Mouse (Mus musculus) embryonic facial prominence, embryonic 11.5 days (tissue): Measurements from ENCODE around the gene Bcl7a. TPM values are rescaled to one million over a fixed set of nuclear protein-coding genes. Genes with fewer than 3 reads are reported as not detected.

Experiments
- ATAC-seq: fragments of 200-750 bp; cut with Nextera tagmentation; replicated peaks from 2 replicates; pipeline ENCODE4 v1.8.0; 2017; ENCODE audit warnings: low read depth; ENCODE audit not compliant: insufficient number of reproducible peaks, low FRiP score, low TSS enrichment
- DNase-seq: peaks from one replicate; pipeline ENCODE4 v3.0.0-alpha.2; 2015; ENCODE audit warnings: low spot score
- H3K27ac ChIP-seq: fragments of 300-500 bp; sonication (generic); replicated peaks from 2 replicates; pipeline ENCODE4 v1.5.1; 2014; ENCODE audit warnings: mild to moderate bottlenecking, low read depth, low read length, control low read depth
- H3K27me3 ChIP-seq: fragments of 300-500 bp; sonication (generic); 2 replicates; pipeline ENCODE4 v1.6.1; 2014; ENCODE audit warnings: mild to moderate bottlenecking, low read length, moderate library complexity, mixed read lengths; ENCODE audit not compliant: control insufficient read depth, insufficient read depth
- H3K36me3 ChIP-seq: fragments of 300-500 bp; sonication (generic); replicated peaks from 2 replicates; pipeline ENCODE4 v1.6.1; 2014; ENCODE audit warnings: low read depth, mild to moderate bottlenecking, low read length, moderate library complexity, mixed read lengths; ENCODE audit not compliant: control insufficient read depth, insufficient read depth
- H3K4me1 ChIP-seq: fragments of 300-500 bp; sonication (generic); 2 replicates; pipeline ENCODE4 v1.6.1; 2014; ENCODE audit warnings: low read length, mixed read lengths; ENCODE audit not compliant: control insufficient read depth, insufficient read depth
- H3K4me2 ChIP-seq: fragments of 300-500 bp; sonication (generic); 2 replicates; pipeline ENCODE4 v1.6.1; 2014; ENCODE audit warnings: low read depth, mild to moderate bottlenecking, control low read depth, low read length, moderate library complexity
- H3K4me3 ChIP-seq: fragments of 300-500 bp; sonication (generic); 2 replicates; pipeline ENCODE4 v1.5.1; 2014; ENCODE audit warnings: low read depth, low read length, control low read depth
- H3K9ac ChIP-seq: fragments of 300-500 bp; sonication (generic); replicated peaks from 2 replicates; pipeline ENCODE4 v1.6.1; 2014; ENCODE audit warnings: mild to moderate bottlenecking, control low read depth, low read length
- H3K9me3 ChIP-seq: fragments of 300-500 bp; sonication (generic); replicated peaks from 2 replicates; pipeline ENCODE4 v1.6.1; 2016; ENCODE audit warnings: mild to moderate bottlenecking, low read length, inconsistent platforms, mixed read lengths; ENCODE audit not compliant: control insufficient read depth
- WGBS: fragments of 180-500 bp; shearing (Covaris S2); extraction: QIAGEN DNeasy Blood & Tissue Kit; methylation state at CpG from one replicate; pipeline ENCODE4 v1.1.7; 2014; 5-methylcytosine and 5-hydroxymethylcytosine counted together
- polyA plus RNA-seq: library from polyadenylated mRNA; unstranded; fragments of >200 nt; fragmentation: Nextera tagmentation; extraction: Ambion mirVana; gene quantifications from 2 replicates; pipeline ENCODE4 v1.2.1, GENCODE M21; 2014

The Bcl7a gene
- polyA plus RNA-seq, 1 experiment from 2014 or later: 39.5 TPM

DNA sequence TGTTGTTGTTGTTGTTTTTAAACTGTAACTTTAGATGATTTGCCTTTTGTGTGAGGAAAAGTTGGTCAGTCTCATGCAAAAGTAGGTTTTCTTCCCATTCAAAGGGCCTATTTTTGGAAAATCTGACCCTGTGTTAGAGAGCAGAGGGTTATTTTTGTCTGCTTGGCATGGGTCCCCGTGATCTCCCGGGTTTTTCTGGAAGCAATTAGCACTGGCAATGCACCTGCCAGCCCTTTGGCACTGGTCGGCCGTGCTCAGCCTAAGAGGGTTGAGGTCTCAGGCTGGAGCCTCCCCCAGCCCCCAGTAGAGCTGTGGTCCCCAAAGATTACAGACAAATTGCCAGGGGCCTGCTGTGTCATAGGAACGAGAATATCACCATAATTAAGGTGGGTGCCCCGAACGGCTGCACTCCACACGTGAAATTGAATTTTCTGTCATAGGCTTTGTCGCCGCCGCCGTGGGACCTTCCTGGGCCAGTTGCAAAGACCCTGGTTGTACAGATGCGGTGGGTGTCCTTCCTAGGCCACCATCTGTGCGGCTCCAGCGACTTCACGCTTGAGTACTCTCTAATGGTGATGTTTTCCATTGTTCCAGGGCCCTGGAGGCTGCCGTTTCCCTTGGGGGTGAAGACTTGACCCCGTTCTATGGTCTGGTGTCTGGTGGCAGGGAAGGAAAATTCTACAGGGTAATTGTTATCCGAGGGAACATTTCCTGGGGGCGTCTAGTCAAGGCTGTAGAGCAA, 41.7 kb upstream of the Bcl7a start:
- no peaks in the 10 kb centered on the region for H3K36me3 ChIP-seq
- H3K4me2 ChIP-seq: no peak overlapping the region
- ATAC-seq: no peak; the same call in 1 of the 2 replicates
- no peaks in the 10 kb centered on the region; the same call in 1 of the 2 replicates for H3K4me1 ChIP-seq
- H3K9me3 ChIP-seq: no peaks in the 10 kb centered on the region
- H3K9ac ChIP-seq: no peak overlapping the region
- WGBS: 43% methylated on average over 20 of the region's 20 CpGs
- no peaks in the 10 kb centered on the region for H3K27me3 ChIP-seq
- DNase-seq: peak; percentile 35
- H3K4me3 ChIP-seq: no peak overlapping the region
- H3K27ac ChIP-seq: no peak overlapping the region

DNA sequence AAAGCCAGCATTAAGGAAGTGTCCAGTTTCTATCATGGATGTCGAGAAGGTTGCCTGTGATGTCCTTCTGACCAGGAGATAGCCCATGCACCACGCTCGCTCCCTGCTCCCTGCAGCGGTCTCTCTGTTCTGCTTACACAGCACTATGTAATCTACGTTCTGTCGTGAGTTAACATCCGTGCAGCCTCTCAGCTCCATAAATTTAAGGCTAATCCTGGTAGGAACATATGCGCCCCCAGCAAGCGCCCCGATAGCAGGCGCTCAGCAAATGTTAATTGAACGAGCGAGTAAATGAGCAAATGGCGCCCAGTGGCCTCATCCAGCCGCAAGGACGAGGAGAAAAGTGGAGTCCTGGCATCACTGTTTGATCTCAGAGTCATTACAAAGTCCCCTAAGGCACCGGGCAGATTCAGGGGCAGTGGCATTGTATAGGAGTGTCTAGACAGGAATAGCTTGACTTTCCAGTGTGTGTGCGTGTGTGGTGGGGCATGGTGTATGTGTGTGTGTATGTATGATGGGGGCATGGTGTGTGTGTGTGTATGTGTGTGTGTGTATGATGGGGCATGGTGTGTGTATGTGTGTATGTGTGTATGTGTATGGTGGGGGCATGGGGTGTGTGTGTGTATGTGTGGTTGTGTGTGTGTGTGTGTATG, 35.9 kb upstream of the Bcl7a start:
- no peak overlapping the region for H3K4me3 ChIP-seq
- H3K9ac ChIP-seq: no peak overlapping the region
- peaks cover 2% of the 10 kb centered on the region; the same call in 1 of the 2 replicates for H3K4me1 ChIP-seq
- H3K4me2 ChIP-seq: no peak overlapping the region
- DNase-seq (no peak), ATAC-seq (peak; percentile 52)
- H3K9me3 ChIP-seq: no peaks in the 10 kb centered on the region
- no peak overlapping the region for H3K27ac ChIP-seq
- no peaks in the 10 kb centered on the region for H3K36me3 ChIP-seq
- H3K27me3 ChIP-seq: no peaks in the 10 kb centered on the region
- 80% methylated on average over 18 of the region's 18 CpGs for WGBS

- ATAC-seq: no peak
- no peaks in the 10 kb centered on the region for H3K9me3 ChIP-seq
- peaks cover 2% of the 10 kb centered on the region; the same call in 1 of the 2 replicates for H3K4me1 ChIP-seq
- no peak overlapping the region for H3K27ac ChIP-seq
- no peak overlapping the region for H3K4me2 ChIP-seq
- H3K36me3 ChIP-seq: no peaks in the 10 kb centered on the region
- H3K27me3 ChIP-seq: no peaks in the 10 kb centered on the region
- DNase-seq: no peak
- 43% methylated on average over 10 of the region's 10 CpGs for WGBS
- no peak overlapping the region for H3K9ac ChIP-seq
- H3K4me3 ChIP-seq: no peak overlapping the region
Observed at GRCm38 (mm10) chr5:123309816-123310215, 33.8 kb upstream of the Bcl7a start.

DNA sequence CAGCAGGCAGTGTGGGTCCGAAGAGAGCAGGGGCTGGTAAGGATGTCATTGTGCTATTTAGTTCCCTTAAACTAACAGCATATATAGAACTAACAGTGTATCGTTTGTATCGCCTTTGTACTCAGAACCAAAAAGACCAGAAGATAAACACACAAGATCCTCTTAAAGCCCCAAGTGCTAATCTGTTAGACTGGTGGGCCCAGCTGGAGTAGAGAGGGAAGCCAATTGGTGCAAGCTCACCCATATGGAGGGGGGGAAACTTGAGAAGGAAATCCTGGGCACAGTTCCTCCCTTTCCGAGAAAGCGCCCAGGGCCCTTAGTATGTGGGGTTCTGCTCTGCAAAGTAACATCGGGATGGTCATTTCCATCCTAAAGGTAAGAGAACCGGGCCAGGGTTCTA, 33.4 kb upstream of the Bcl7a start:
- DNase-seq (no peak), ATAC-seq (no peak)
- H3K27ac ChIP-seq: no peak overlapping the region
- H3K9me3 ChIP-seq: no peaks in the 10 kb centered on the region
- no peak overlapping the region for H3K4me3 ChIP-seq
- peaks cover 2% of the 10 kb centered on the region for H3K4me1 ChIP-seq
- H3K27me3 ChIP-seq: no peaks in the 10 kb centered on the region
- H3K9ac ChIP-seq: no peak overlapping the region
- no peak overlapping the region for H3K4me2 ChIP-seq
- H3K36me3 ChIP-seq: no peaks in the 10 kb centered on the region
- WGBS: 55% methylated on average over 7 of the region's 7 CpGs

DNA sequence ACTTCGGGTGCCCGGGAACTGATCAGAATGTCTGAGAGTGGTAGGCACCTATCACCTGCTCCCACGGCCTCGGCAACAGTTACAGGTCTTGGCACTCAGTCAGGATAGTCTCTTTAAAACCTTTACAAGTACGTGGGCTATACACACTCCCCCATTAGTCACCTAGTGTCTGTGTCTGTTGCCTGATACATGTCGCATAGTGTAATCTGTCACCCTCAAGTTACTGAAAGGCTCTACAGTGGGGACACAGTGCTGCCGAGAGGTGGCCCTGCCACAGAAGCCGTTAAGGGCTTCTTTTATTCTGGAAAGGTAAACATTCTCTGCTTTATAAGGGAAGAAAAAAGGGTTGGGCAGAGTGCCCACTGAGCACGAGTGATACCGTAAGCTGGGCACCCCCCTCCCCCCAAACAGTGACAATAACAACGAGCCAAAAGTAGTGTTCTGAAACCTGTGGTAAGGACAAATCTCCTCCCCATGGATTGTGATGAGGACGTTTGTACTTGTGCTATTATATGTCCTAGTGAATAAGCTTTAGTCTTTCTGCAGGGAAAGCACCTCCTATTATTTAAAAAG, 30.5 kb upstream of the Bcl7a start:
- DNase-seq (no peak), ATAC-seq (no peak)
- WGBS: 71% methylated on average over 12 of the region's 12 CpGs
- Histone ChIP-seq H3K9me3 (no peaks in the 10 kb centered on the region), H3K4me2 (no peak overlapping the region), H3K36me3 (no peaks in the 10 kb centered on the region), H3K27ac (no peak overlapping the region), H3K4me1 (peaks cover 2% of the 10 kb centered on the region), H3K4me3 (no peak overlapping the region), H3K27me3 (no peaks in the 10 kb centered on the region), H3K9ac (no peak overlapping the region)

GRCm38 (mm10) chr5:123313851-123314380, 29.7 kb upstream of the Bcl7a start:
- H3K27ac ChIP-seq: no peak overlapping the region
- 53% methylated on average over 11 of the region's 11 CpGs for WGBS
- no peaks in the 10 kb centered on the region for H3K9me3 ChIP-seq
- no peak overlapping the region for H3K4me2 ChIP-seq
- H3K27me3 ChIP-seq: no peaks in the 10 kb centered on the region
- no peak overlapping the region for H3K4me3 ChIP-seq
- H3K36me3 ChIP-seq: no peaks in the 10 kb centered on the region
- ATAC-seq (no peak), DNase-seq (no peak)
- H3K9ac ChIP-seq: no peak overlapping the region
- H3K4me1 ChIP-seq: peaks cover 2% of the 10 kb centered on the region

DNA sequence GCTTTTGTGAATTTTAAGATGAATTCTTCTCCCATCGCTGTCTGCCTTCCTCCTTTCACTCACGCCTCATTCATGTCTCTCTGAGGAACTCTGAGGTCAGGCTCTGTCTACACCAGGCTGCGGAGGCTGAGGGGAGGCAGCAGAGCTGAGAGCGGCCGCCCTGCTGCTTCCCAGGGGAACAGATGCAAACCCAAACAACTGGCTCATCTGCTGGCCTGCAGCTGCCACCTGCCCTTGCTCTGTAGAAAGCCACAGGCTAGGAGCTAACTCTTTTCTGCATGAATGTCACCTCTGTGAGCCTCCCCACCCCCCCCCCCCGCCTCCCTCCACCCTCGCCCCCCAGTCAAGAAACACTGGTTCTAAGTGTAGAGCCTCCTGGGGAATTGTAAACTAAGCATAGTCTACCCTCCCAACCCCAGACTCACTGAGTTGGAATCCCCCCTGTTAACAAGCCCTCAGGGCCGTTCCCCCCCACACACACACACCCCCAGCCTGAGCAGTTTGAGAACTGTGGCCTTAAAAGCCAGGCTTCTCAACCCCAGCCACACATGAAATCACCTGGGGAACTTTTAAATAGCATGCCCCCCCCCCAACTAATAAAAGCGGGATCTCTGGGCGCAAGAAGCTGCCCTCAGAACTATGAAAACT, 28.3 kb upstream of the Bcl7a start:
- Histone ChIP-seq H3K4me1 (no peaks in the 10 kb centered on the region; the same call in none of the 2 replicates), H3K9me3 (no peaks in the 10 kb centered on the region), H3K4me2 (no peak overlapping the region), H3K27me3 (no peaks in the 10 kb centered on the region), H3K4me3 (no peak overlapping the region), H3K27ac (no peak overlapping the region), H3K36me3 (no peaks in the 10 kb centered on the region), H3K9ac (no peak overlapping the region)
- ATAC-seq (no peak), DNase-seq (peak; percentile 36)
- 34% methylated on average over 9 of the region's 10 CpGs for WGBS
